In genomic region chr15:49650549-49651180, GRCm38 (mm10) we compare ENCODE assay signal across 17 mouse cellular contexts.
DNase-seq lines count a peak whose midpoint lies in the region; ATAC-seq and TF ChIP-seq lines count a peak whose summit lies in the region.
"Had no signal": no experiment of that assay in that cellular context is flagged by ENCODE, and none has a peak within 500 bp of the region (broad histone marks: within the 10 kb centered on the region; RNA-seq: fewer than 3 reads in every experiment).

No protein-coding gene starts in this region.

- H3K9ac ChIP-seq in forebrain, embryonic 14.5 days (ENCODE audit: low read length) = no peak overlapping the region
- no peak overlapping the region for H3K9ac ChIP-seq in forebrain, embryonic 11.5 days (ENCODE audit: low read length)
- no peak overlapping the region for H3K9ac ChIP-seq in midbrain, embryonic 13.5 days (replicated peaks)
- no peak overlapping the region for H3K9ac ChIP-seq in hindbrain, embryonic 14.5 days
- H3K9ac ChIP-seq in midbrain, postnatal 0 days (replicated peaks; ENCODE audit: low read length, poor library complexity, severe bottlenecking) = no peak overlapping the region
- no peak overlapping the region for H3K9ac ChIP-seq in stomach, postnatal 0 days (ENCODE audit: low read length)

- no peak overlapping the region for H3K27ac ChIP-seq in forebrain, embryonic 14.5 days (ENCODE audit: low read depth, low read length)
- H3K27ac ChIP-seq in forebrain, embryonic 11.5 days (ENCODE audit: low read depth, low read length) = no peak overlapping the region
- H3K27ac ChIP-seq in midbrain, embryonic 13.5 days = no peak overlapping the region
- H3K27ac ChIP-seq in midbrain, embryonic 10.5 days (replicated peaks) = no peak overlapping the region
- H3K27ac ChIP-seq in hindbrain, embryonic 14.5 days = no peak overlapping the region
- no peak overlapping the region for H3K27ac ChIP-seq in midbrain, postnatal 0 days (ENCODE audit: low read depth, low read length)
- no peak overlapping the region for H3K27ac ChIP-seq in stomach, postnatal 0 days (replicated peaks)
- H3K27ac ChIP-seq: heart, embryonic 10.5 days had no signal

- H3K4me3 ChIP-seq in forebrain, embryonic 14.5 days (ENCODE audit: low read depth, low read length) = no peak overlapping the region
- H3K4me3 ChIP-seq in forebrain, embryonic 11.5 days (ENCODE audit: low read depth, low read length) = no peak overlapping the region
- H3K4me3 ChIP-seq in midbrain, embryonic 13.5 days (replicated peaks) = no peak overlapping the region
- no peak overlapping the region for H3K4me3 ChIP-seq in midbrain, embryonic 10.5 days
- H3K4me3 ChIP-seq in hindbrain, embryonic 14.5 days (replicated peaks; ENCODE audit: low read length) = no peak overlapping the region
- no peak overlapping the region for H3K4me3 ChIP-seq in midbrain, postnatal 0 days (ENCODE audit: low read depth, low read length)
- H3K4me3 ChIP-seq in stomach, postnatal 0 days (ENCODE audit: low read depth, low read length) = no peak overlapping the region
- H3K4me3 ChIP-seq: heart, embryonic 10.5 days had no signal

- no peaks in the 10 kb centered on the region for H3K27me3 ChIP-seq in forebrain, embryonic 14.5 days (replicated peaks; ENCODE audit: control insufficient read depth, insufficient read depth, low read length)
- no peaks in the 10 kb centered on the region for H3K27me3 ChIP-seq in forebrain, embryonic 11.5 days (ENCODE audit: control insufficient read depth, insufficient read depth, low read length)
- H3K27me3 ChIP-seq in midbrain, embryonic 13.5 days = no peaks in the 10 kb centered on the region
- H3K27me3 ChIP-seq in midbrain, embryonic 10.5 days (ENCODE audit: low read depth, poor library complexity, severe bottlenecking) = no peaks in the 10 kb centered on the region
- H3K27me3 ChIP-seq in hindbrain, embryonic 14.5 days (ENCODE audit: control insufficient read depth, insufficient read depth, low read length) = no peaks in the 10 kb centered on the region
- no peaks in the 10 kb centered on the region for H3K27me3 ChIP-seq in midbrain, postnatal 0 days (ENCODE audit: insufficient read depth, low read length)
- no peaks in the 10 kb centered on the region for H3K27me3 ChIP-seq in stomach, postnatal 0 days (ENCODE audit: control insufficient read depth, insufficient read depth, low read length)

- TF ChIP-seq CTCF in midbrain, postnatal 0 days (IDR thresholded peaks at IDR 0.05) = no peak
- TF ChIP-seq CTCF in stomach, postnatal 0 days (IDR thresholded peaks at IDR 0.05; ENCODE audit: low read depth) = no peak

- no peaks in the 10 kb centered on the region for H3K36me3 ChIP-seq in forebrain, embryonic 14.5 days (ENCODE audit: control insufficient read depth, insufficient read depth, low read length)
- H3K36me3 ChIP-seq in forebrain, embryonic 11.5 days (ENCODE audit: control insufficient read depth, insufficient read depth, low read length) = no peaks in the 10 kb centered on the region
- no peaks in the 10 kb centered on the region for H3K36me3 ChIP-seq in midbrain, embryonic 13.5 days
- H3K36me3 ChIP-seq in midbrain, embryonic 10.5 days = no peaks in the 10 kb centered on the region
- no peaks in the 10 kb centered on the region for H3K36me3 ChIP-seq in hindbrain, embryonic 14.5 days (replicated peaks; ENCODE audit: control insufficient read depth, insufficient read depth)
- H3K36me3 ChIP-seq in midbrain, postnatal 0 days (ENCODE audit: insufficient read depth, low read length) = no peaks in the 10 kb centered on the region
- no peaks in the 10 kb centered on the region for H3K36me3 ChIP-seq in stomach, postnatal 0 days (ENCODE audit: control insufficient read depth, insufficient read depth, low read length)
- H3K36me3 ChIP-seq: heart, embryonic 10.5 days had no signal

- WGBS in forebrain, embryonic 14.5 days = 46% methylated on average over 2 of the region's 2 CpGs
- 87% methylated on average over 2 of the region's 2 CpGs for WGBS in forebrain, embryonic 11.5 days
- WGBS in midbrain, embryonic 13.5 days = 56% methylated on average over 2 of the region's 2 CpGs
- WGBS in midbrain, embryonic 10.5 days = 83% methylated on average over 2 of the region's 2 CpGs
- WGBS in hindbrain, embryonic 14.5 days = 51% methylated on average over 2 of the region's 2 CpGs
- WGBS in midbrain, postnatal 0 days = 59% methylated on average over 2 of the region's 2 CpGs
- WGBS in stomach, postnatal 0 days = 60% methylated on average over 2 of the region's 2 CpGs

- H3K9me3 ChIP-seq in forebrain, embryonic 14.5 days (replicated peaks; ENCODE audit: control insufficient read depth, low read length) = no peaks in the 10 kb centered on the region
- no peaks in the 10 kb centered on the region for H3K9me3 ChIP-seq in forebrain, embryonic 11.5 days (ENCODE audit: control insufficient read depth, low read length)
- H3K9me3 ChIP-seq in midbrain, embryonic 13.5 days = no peaks in the 10 kb centered on the region
- no peaks in the 10 kb centered on the region for H3K9me3 ChIP-seq in midbrain, embryonic 10.5 days (replicated peaks)
- H3K9me3 ChIP-seq in hindbrain, embryonic 14.5 days (ENCODE audit: control insufficient read depth, low read length) = no peaks in the 10 kb centered on the region
- no peaks in the 10 kb centered on the region for H3K9me3 ChIP-seq in midbrain, postnatal 0 days (ENCODE audit: low read length)
- no peaks in the 10 kb centered on the region for H3K9me3 ChIP-seq in stomach, postnatal 0 days (ENCODE audit: control insufficient read depth, low read length)
- H3K9me3 ChIP-seq: heart, embryonic 10.5 days had no signal

- no peak for TF ChIP-seq EP300 in stomach, postnatal 0 days (optimal IDR thresholded peaks at IDR 0.05)

- peak; percentile 89; the same call in 1 of the 2 replicates for ATAC-seq in forebrain, embryonic 14.5 days
- no peak for ATAC-seq in forebrain, embryonic 11.5 days (replicated peaks; ENCODE audit: low FRiP score)
- ATAC-seq in midbrain, embryonic 13.5 days = peak; percentile 70; the same call in 1 of the 2 replicates
- ATAC-seq in hindbrain, embryonic 14.5 days (ENCODE audit: low FRiP score) = peak; percentile 85; the same call in 1 of the 2 replicates
- ATAC-seq in midbrain, postnatal 0 days (ENCODE audit: low FRiP score) = no peak; the same call in 1 of the 2 replicates
- no peak for ATAC-seq in stomach, postnatal 0 days (ENCODE audit: low FRiP score, low TSS enrichment)
- ATAC-seq: inflammation-experienced regulatory T-cells, adult 6 months had no signal

- peak; percentile 84 for DNase-seq in forebrain, embryonic 14.5 days (ENCODE audit: low spot score)
- no peak for DNase-seq in forebrain, embryonic 11.5 days (ENCODE audit: low spot score)
- DNase-seq in midbrain, embryonic 10.5 days (ENCODE audit: low spot score) = no peak
- DNase-seq in hindbrain, embryonic 14.5 days (ENCODE audit: low spot score) = peak; percentile 60
- DNase-seq in midbrain, postnatal 0 days (ENCODE audit: low spot score) = peak; percentile 40
- no peak for DNase-seq in ovary, postnatal 14 days (ENCODE audit: low spot score)
- DNase-seq in stomach, postnatal 0 days (ENCODE audit: low spot score) = no peak
- DNase-seq: adrenal gland, postnatal 14 days; cerebellum, adult 8-10 months; gastrocnemius, postnatal 36 days; heart, postnatal 10 days; liver; lung, adult 18-20 months; lung, postnatal 4 days had no signal

- no peaks in the 10 kb centered on the region for H3K4me1 ChIP-seq in forebrain, embryonic 14.5 days (ENCODE audit: control insufficient read depth, insufficient read depth, low read length)
- no peaks in the 10 kb centered on the region for H3K4me1 ChIP-seq in forebrain, embryonic 11.5 days (replicated peaks; ENCODE audit: control insufficient read depth, insufficient read depth, low read length)
- no peaks in the 10 kb centered on the region for H3K4me1 ChIP-seq in midbrain, embryonic 13.5 days (replicated peaks)
- H3K4me1 ChIP-seq in midbrain, embryonic 10.5 days = no peaks in the 10 kb centered on the region
- H3K4me1 ChIP-seq in hindbrain, embryonic 14.5 days (replicated peaks; ENCODE audit: control insufficient read depth, insufficient read depth, low read length) = no peaks in the 10 kb centered on the region
- H3K4me1 ChIP-seq in midbrain, postnatal 0 days (ENCODE audit: insufficient read depth, low read length) = no peaks in the 10 kb centered on the region
- no peaks in the 10 kb centered on the region for H3K4me1 ChIP-seq in stomach, postnatal 0 days (replicated peaks; ENCODE audit: control insufficient read depth, insufficient read depth)
- H3K4me1 ChIP-seq: heart, embryonic 10.5 days had no signal

- no peak overlapping the region for H3K4me2 ChIP-seq in forebrain, embryonic 14.5 days (ENCODE audit: low read length)
- no peak overlapping the region for H3K4me2 ChIP-seq in forebrain, embryonic 11.5 days (ENCODE audit: low read depth, low read length, severe bottlenecking)
- H3K4me2 ChIP-seq in midbrain, embryonic 13.5 days (replicated peaks) = no peak overlapping the region
- no peak overlapping the region for H3K4me2 ChIP-seq in hindbrain, embryonic 14.5 days (replicated peaks)
- H3K4me2 ChIP-seq in midbrain, postnatal 0 days (ENCODE audit: low read depth, low read length, poor library complexity, severe bottlenecking) = no peak overlapping the region
- H3K4me2 ChIP-seq in stomach, postnatal 0 days (replicated peaks; ENCODE audit: low read depth) = no peak overlapping the region

Comparison
In these comparisons a context has a peak if more than half of its experiments do, and no peak if none do; other contexts are left out.
1. ATAC-seq: peak in forebrain, embryonic 14.5 days (single experiment), midbrain, embryonic 13.5 days (single experiment) and hindbrain, embryonic 14.5 days (single experiment); none in forebrain, embryonic 11.5 days (single experiment), midbrain, postnatal 0 days (single experiment) and stomach, postnatal 0 days (single experiment).
2. DNase-seq: peak in forebrain, embryonic 14.5 days (single experiment), hindbrain, embryonic 14.5 days (single experiment) and midbrain, postnatal 0 days (single experiment); none in forebrain, embryonic 11.5 days (single experiment), midbrain, embryonic 10.5 days (single experiment), ovary, postnatal 14 days (single experiment) and stomach, postnatal 0 days (single experiment).